Mouse (Mus musculus) bone marrow macrophage, adult 2 months (primary cell): ENCODE data around the gene 2310034G01Rik. TPM values are rescaled to one million over a fixed set of nuclear protein-coding genes. Genes with fewer than 3 reads are reported as not detected.

Source experiments
- H3K27ac ChIP-seq: 2 replicates; pipeline ENCODE4 v1.5.1; 2012; ENCODE audit warnings: low read depth, low read length; ENCODE audit not compliant: insufficient read depth
- H3K4me1 ChIP-seq: 2 replicates; pipeline ENCODE4 v1.6.1; 2012; ENCODE audit warnings: low read length; ENCODE audit not compliant: control insufficient read depth, insufficient read depth
- H3K4me3 ChIP-seq: 2 replicates; pipeline ENCODE4 v1.5.1; 2012; ENCODE audit warnings: mild to moderate bottlenecking, low read length, moderate library complexity; ENCODE audit not compliant: insufficient read depth
- CTCF ChIP-seq: IDR thresholded peaks from 2 replicates; pipeline ENCODE4 v1.5.1; 2012; ENCODE audit warnings: low read depth, mild to moderate bottlenecking, low read length, moderate library complexity
- POLR2A ChIP-seq: IDR thresholded peaks from 2 replicates; pipeline ENCODE4 v1.6.1; 2012; ENCODE audit warnings: mild to moderate bottlenecking, low read depth, low read length, borderline replicate concordance
- polyA plus RNA-seq: library from polyadenylated mRNA; stranded (reverse); fragments of >200 nt; gene quantifications from 2 replicates; pipeline ENCODE4 v1.2.4, GENCODE M21; 2012; ENCODE audit not compliant: missing spikeins, insufficient read depth, insufficient read length

Gene 2310034G01Rik
- polyA plus RNA-seq, 1 experiment, result 0.67 TPM

GRCm38 (mm10) chr19:46338942-46339286 lies 11.2 kb downstream of the 2310034G01Rik start:
- Histone ChIP-seq H3K27ac (peak overlapping the region; percentile 99), H3K4me1 (peaks cover 26% of the 10 kb centered on the region), H3K4me3 (peak overlapping the region; percentile 57)
- no peak for TF ChIP-seq POLR2A
- peak; percentile 15; the same call in 1 of the 2 replicates for TF ChIP-seq CTCF

- TF ChIP-seq POLR2A (no peak), CTCF (no peak)
- peak within 1 kb of the TSS; percentile 99 for H3K27ac ChIP-seq
- peaks cover 22% of the 10 kb centered on the region for H3K4me1 ChIP-seq
- peak within 1 kb of the TSS; percentile 74 for H3K4me3 ChIP-seq
Observed at GRCm38 (mm10) chr19:46338331-46338936, 11.7 kb downstream of the 2310034G01Rik start, which contains the start of gene Cuedc2. Cuedc2 (minus strand) TSS chr19:46338702.

DNA sequence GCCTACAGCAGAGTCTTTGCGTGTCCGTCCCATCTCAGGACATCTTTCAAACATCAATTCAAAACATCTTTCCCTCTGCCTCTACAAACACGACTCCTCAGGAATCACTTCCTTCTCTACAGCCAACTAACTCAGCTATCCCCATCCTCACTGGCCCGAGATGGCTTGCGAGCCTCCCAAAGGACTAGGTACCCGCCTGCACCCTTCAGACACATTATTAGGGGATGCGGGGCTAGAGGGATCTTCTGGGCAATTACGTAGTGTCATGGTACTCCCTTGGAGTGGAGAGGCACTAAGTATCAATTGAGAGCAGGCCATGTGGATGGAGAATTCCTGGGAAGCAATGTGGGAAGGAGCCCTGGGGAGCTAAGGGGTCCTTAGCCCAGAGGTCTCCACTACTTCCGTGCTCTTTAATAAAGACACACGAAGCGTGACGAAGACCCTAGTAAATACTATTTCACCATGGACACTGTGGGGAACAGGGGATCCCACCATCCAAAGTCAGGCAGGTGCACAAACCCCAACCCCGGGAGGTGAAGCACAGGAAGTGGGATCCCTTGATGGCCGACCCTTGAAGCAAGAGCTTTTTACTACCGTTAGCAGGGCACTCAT lies 12.3 kb downstream of the 2310034G01Rik start:
- Histone ChIP-seq H3K27ac (peak overlapping the region; percentile 56), H3K4me3 (peak overlapping the region; percentile 74), H3K4me1 (peaks cover 22% of the 10 kb centered on the region)
- TF ChIP-seq CTCF (no peak), POLR2A (no peak)

- H3K4me1 ChIP-seq, result peaks cover 14% of the 10 kb centered on the region
Observed at GRCm38 (mm10) chr19:46333906-46334305, 16.2 kb downstream of the 2310034G01Rik start.

DNA sequence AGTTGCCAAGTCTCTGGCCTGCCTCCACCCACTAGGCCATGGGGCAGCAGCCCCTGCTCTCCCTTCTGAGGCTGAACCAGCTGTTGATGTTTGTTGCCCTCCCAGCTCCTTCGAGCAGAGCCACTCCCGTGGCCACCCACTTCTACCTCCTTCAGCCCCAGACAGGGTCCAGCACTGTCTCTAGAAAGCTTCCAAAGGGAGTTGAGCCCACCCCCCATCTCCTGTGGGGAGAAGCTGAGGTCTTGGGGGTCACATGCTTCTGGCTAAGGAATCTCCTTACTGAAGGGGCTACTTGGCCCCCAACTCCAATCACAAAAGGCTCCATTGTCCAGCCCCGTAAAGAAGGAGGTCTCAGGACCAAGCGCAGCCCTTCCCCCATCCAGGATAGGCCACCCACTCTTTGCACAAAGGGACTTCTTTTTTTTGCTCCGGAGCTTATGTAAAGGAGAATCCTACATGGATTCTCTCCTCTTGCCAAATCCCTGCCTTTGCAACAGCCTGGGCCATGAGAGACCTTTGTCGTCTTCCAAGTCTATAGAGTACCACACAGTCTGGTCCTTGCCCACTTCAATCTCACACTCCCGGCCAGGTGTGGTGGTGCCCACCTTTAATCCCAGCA lies 17.3 kb downstream of the 2310034G01Rik start:
- Histone ChIP-seq H3K4me3 (no peak overlapping the region), H3K4me1 (peaks cover 14% of the 10 kb centered on the region), H3K27ac (no peak overlapping the region)
- TF ChIP-seq CTCF, result no peak
- no peak for TF ChIP-seq POLR2A

More at GRCm38 (mm10) chr19:46333906-46334305, 16.2 kb downstream of the 2310034G01Rik start:
- TF ChIP-seq POLR2A (no peak), CTCF (no peak)
- Histone ChIP-seq H3K4me3 (no peak overlapping the region), H3K27ac (no peak overlapping the region)

- H3K27ac ChIP-seq, result no peak overlapping the region
- no peak overlapping the region for H3K4me3 ChIP-seq
- H3K4me1 ChIP-seq, result peaks cover 15% of the 10 kb centered on the region
- TF ChIP-seq CTCF (no peak), POLR2A (no peak)
Observed at GRCm38 (mm10) chr19:46331936-46332335, 18.2 kb downstream of the 2310034G01Rik start.

GRCm38 (mm10) chr19:46331326-46331725 lies 18.8 kb downstream of the 2310034G01Rik start:
- Histone ChIP-seq H3K4me1 (peaks cover 20% of the 10 kb centered on the region), H3K4me3 (no peak overlapping the region), H3K27ac (no peak overlapping the region)
- no peak for TF ChIP-seq CTCF
- no peak for TF ChIP-seq POLR2A

GRCm38 (mm10) chr19:46330696-46331095 lies 19.4 kb downstream of the 2310034G01Rik start:
- H3K4me1 ChIP-seq, result peaks cover 21% of the 10 kb centered on the region
- no peak overlapping the region for H3K27ac ChIP-seq
- no peak overlapping the region for H3K4me3 ChIP-seq
- no peak for TF ChIP-seq CTCF
- no peak for TF ChIP-seq POLR2A

DNA sequence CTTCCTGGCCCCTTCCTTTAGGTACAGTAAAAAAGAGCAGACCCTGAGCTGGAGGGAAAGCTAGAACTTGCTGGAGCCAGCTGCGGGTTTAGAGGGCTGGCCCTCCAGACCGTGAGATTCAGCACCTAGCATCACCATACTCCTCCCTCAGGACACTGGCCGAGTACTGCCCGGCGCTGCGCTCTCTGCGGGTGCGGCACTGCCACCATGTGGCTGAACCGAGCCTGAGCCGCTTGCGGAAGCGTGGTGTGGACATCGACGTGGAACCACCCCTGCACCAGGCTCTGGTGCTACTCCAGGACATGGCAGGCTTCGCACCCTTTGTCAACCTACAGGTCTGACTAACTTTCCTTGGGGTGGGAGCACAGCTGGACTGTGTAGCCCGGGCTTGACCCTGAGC lies 20.2 kb downstream of the 2310034G01Rik start:
- TF ChIP-seq CTCF (peak; percentile 57), POLR2A (no peak)
- Histone ChIP-seq H3K4me1 (peaks cover 21% of the 10 kb centered on the region), H3K4me3 (no peak overlapping the region), H3K27ac (no peak overlapping the region)
